Mouse (Mus musculus): ENCODE data around the gene Sgpp2.
A peak's percentile ranks its signal among the peaks of the same experiment; 100 is the strongest.

Gene Sgpp2

GRCm38 (mm10) chr1:78310021-78310752 is at the start of gene Sgpp2:
TSS of gene Sgpp2 (plus strand) at chr1:78310345.
- peak; percentile 95 to 98 for DNase-seq

GRCm38 (mm10) chr1:78267519-78267918 is 42.6 kb upstream of the Sgpp2 start:
- DNase-seq = peak in 1 of 2 experiments; percentile 8

- DNase-seq = no peak
Observed at GRCm38 (mm10) chr1:78272915-78273314, 37.2 kb upstream of the Sgpp2 start.

GRCm38 (mm10) chr1:78279128-78279527 is 31.0 kb upstream of the Sgpp2 start:
- DNase-seq = no peak

- no peak for DNase-seq
Observed at GRCm38 (mm10) chr1:78292397-78292796, 17.7 kb upstream of the Sgpp2 start.

- no peak for DNase-seq
Observed at GRCm38 (mm10) chr1:78299670-78300225, 10.4 kb upstream of the Sgpp2 start.

GRCm38 (mm10) chr1:78308688-78309087 is 1.5 kb upstream of the Sgpp2 start:
- DNase-seq = no peak

GRCm38 (mm10) chr1:78309280-78309679 is 865 bp upstream of the Sgpp2 start:
- DNase-seq = peak; percentile 23 to 38

GRCm38 (mm10) chr1:78310861-78311341 is 756 bp downstream of the Sgpp2 start:
- DNase-seq = peak; percentile 87

- peak; percentile 64 to 81 for DNase-seq
Observed at GRCm38 (mm10) chr1:78311482-78311881, 1.3 kb downstream of the Sgpp2 start.

- DNase-seq = no peak
Observed at GRCm38 (mm10) chr1:78312917-78313316, 2.8 kb downstream of the Sgpp2 start.

- DNase-seq = no peak
Observed at GRCm38 (mm10) chr1:78313961-78314360, 3.8 kb downstream of the Sgpp2 start.

- DNase-seq = peak; percentile 40 to 42
Observed at GRCm38 (mm10) chr1:78318089-78318760, 8.1 kb downstream of the Sgpp2 start.

GRCm38 (mm10) chr1:78320291-78320690 is 10.1 kb downstream of the Sgpp2 start:
- DNase-seq = no peak

GRCm38 (mm10) chr1:78322098-78322778 is 12.1 kb downstream of the Sgpp2 start:
- no peak for DNase-seq

GRCm38 (mm10) chr1:78322844-78323243 is 12.7 kb downstream of the Sgpp2 start:
- DNase-seq = no peak

- DNase-seq = no peak
Observed at GRCm38 (mm10) chr1:78324044-78324443, 13.9 kb downstream of the Sgpp2 start.

GRCm38 (mm10) chr1:78325851-78326250 is 15.7 kb downstream of the Sgpp2 start:
- DNase-seq = no peak

GRCm38 (mm10) chr1:78328646-78329045 is 18.5 kb downstream of the Sgpp2 start:
- no peak for DNase-seq

- no peak for DNase-seq
Observed at GRCm38 (mm10) chr1:78329861-78330260, 19.7 kb downstream of the Sgpp2 start.

- no peak for DNase-seq
Observed at GRCm38 (mm10) chr1:78330620-78331158, 20.5 kb downstream of the Sgpp2 start.

GRCm38 (mm10) chr1:78337726-78338125 is 27.6 kb downstream of the Sgpp2 start:
- DNase-seq = peak in 1 of 2 experiments; percentile 17

- DNase-seq = peak in 1 of 2 experiments; percentile 30
Observed at GRCm38 (mm10) chr1:78338212-78338611, 28.1 kb downstream of the Sgpp2 start.

All from cerebellum, postnatal 25 days (tissue).